Mouse (Mus musculus): Measurements from ENCODE around the gene Gm1113. TPM values are rescaled to one million over a fixed set of nuclear protein-coding genes. Genes with fewer than 3 reads are reported as not detected.

The Gm1113 gene
- polyA plus RNA-seq, 1 experiment, result not detected

- no peaks in the 10 kb centered on the region for H3K4me1 ChIP-seq (ENCODE audit: control insufficient read depth, insufficient read depth, low read length)
- no peak for TF ChIP-seq POLR2A (IDR thresholded peaks at IDR 0.05; ENCODE audit: borderline replicate concordance, low read depth, low read length)
- no peak for TF ChIP-seq CTCF (IDR thresholded peaks at IDR 0.05; ENCODE audit: low read depth, low read length)
- no peak overlapping the region for H3K27ac ChIP-seq (ENCODE audit: insufficient read depth, low read depth, low read length)
- H3K4me3 ChIP-seq (ENCODE audit: insufficient read depth, low read length), result no peak overlapping the region
Observed at GRCm38 (mm10) chr9:35483949-35484348, 34.1 kb downstream of the Gm1113 start.

GRCm38 (mm10) chr9:35482014-35482898, 35.8 kb downstream of the Gm1113 start:
- Histone ChIP-seq H3K4me3 (ENCODE audit: insufficient read depth, low read length) (no peak overlapping the region), H3K4me1 (ENCODE audit: control insufficient read depth, insufficient read depth, low read length) (no peaks in the 10 kb centered on the region), H3K27ac (ENCODE audit: insufficient read depth, low read depth, low read length) (no peak overlapping the region)
- TF ChIP-seq CTCF (IDR thresholded peaks at IDR 0.05; ENCODE audit: low read depth, low read length) (no peak), POLR2A (IDR thresholded peaks at IDR 0.05; ENCODE audit: borderline replicate concordance, low read depth, low read length) (no peak)

GRCm38 (mm10) chr9:35479456-35479855, 38.6 kb downstream of the Gm1113 start:
- Histone ChIP-seq H3K4me1 (ENCODE audit: control insufficient read depth, insufficient read depth, low read length) (no peaks in the 10 kb centered on the region), H3K4me3 (ENCODE audit: insufficient read depth, low read length) (no peak overlapping the region), H3K27ac (ENCODE audit: insufficient read depth, low read depth, low read length) (no peak overlapping the region)
- TF ChIP-seq CTCF (IDR thresholded peaks at IDR 0.05; ENCODE audit: low read depth, low read length) (no peak), POLR2A (IDR thresholded peaks at IDR 0.05; ENCODE audit: borderline replicate concordance, low read depth, low read length) (no peak)

- TF ChIP-seq POLR2A (IDR thresholded peaks at IDR 0.05; ENCODE audit: borderline replicate concordance, low read depth, low read length), result no peak
- no peak for TF ChIP-seq CTCF (IDR thresholded peaks at IDR 0.05; ENCODE audit: low read depth, low read length)
- H3K27ac ChIP-seq (ENCODE audit: insufficient read depth, low read depth, low read length), result no peak overlapping the region
- H3K4me1 ChIP-seq (ENCODE audit: control insufficient read depth, insufficient read depth, low read length), result no peaks in the 10 kb centered on the region
- H3K4me3 ChIP-seq (ENCODE audit: insufficient read depth, low read length), result no peak overlapping the region
Observed at GRCm38 (mm10) chr9:35475394-35475793, 42.7 kb downstream of the Gm1113 start.

GRCm38 (mm10) chr9:35474104-35474724, 43.9 kb downstream of the Gm1113 start:
- Histone ChIP-seq H3K27ac (ENCODE audit: insufficient read depth, low read depth, low read length) (no peak overlapping the region), H3K4me1 (ENCODE audit: control insufficient read depth, insufficient read depth, low read length) (no peaks in the 10 kb centered on the region), H3K4me3 (ENCODE audit: insufficient read depth, low read length) (no peak overlapping the region)
- TF ChIP-seq CTCF (IDR thresholded peaks at IDR 0.05; ENCODE audit: low read depth, low read length), result no peak
- no peak for TF ChIP-seq POLR2A (IDR thresholded peaks at IDR 0.05; ENCODE audit: borderline replicate concordance, low read depth, low read length)

- no peak for TF ChIP-seq POLR2A (IDR thresholded peaks at IDR 0.05; ENCODE audit: borderline replicate concordance, low read depth, low read length)
- TF ChIP-seq CTCF (IDR thresholded peaks at IDR 0.05; ENCODE audit: low read depth, low read length), result no peak
- H3K4me3 ChIP-seq (ENCODE audit: insufficient read depth, low read length), result no peak overlapping the region
- H3K27ac ChIP-seq (ENCODE audit: insufficient read depth, low read depth, low read length), result no peak overlapping the region
- no peaks in the 10 kb centered on the region for H3K4me1 ChIP-seq (ENCODE audit: control insufficient read depth, insufficient read depth, low read length)
Observed at GRCm38 (mm10) chr9:35468913-35469312, 49.2 kb downstream of the Gm1113 start.

- TF ChIP-seq POLR2A (IDR thresholded peaks at IDR 0.05; ENCODE audit: borderline replicate concordance, low read depth, low read length), result no peak
- no peak for TF ChIP-seq CTCF (IDR thresholded peaks at IDR 0.05; ENCODE audit: low read depth, low read length)
- Histone ChIP-seq H3K4me3 (ENCODE audit: insufficient read depth, low read length) (no peak overlapping the region), H3K27ac (ENCODE audit: insufficient read depth, low read depth, low read length) (no peak overlapping the region), H3K4me1 (ENCODE audit: control insufficient read depth, insufficient read depth, low read length) (no peaks in the 10 kb centered on the region)
Observed at GRCm38 (mm10) chr9:35467264-35467817, 50.7 kb downstream of the Gm1113 start.

- Histone ChIP-seq H3K4me3 (ENCODE audit: insufficient read depth, low read length) (no peak overlapping the region), H3K27ac (ENCODE audit: insufficient read depth, low read depth, low read length) (no peak overlapping the region), H3K4me1 (ENCODE audit: control insufficient read depth, insufficient read depth, low read length) (no peaks in the 10 kb centered on the region)
- no peak for TF ChIP-seq CTCF (IDR thresholded peaks at IDR 0.05; ENCODE audit: low read depth, low read length)
- no peak for TF ChIP-seq POLR2A (IDR thresholded peaks at IDR 0.05; ENCODE audit: borderline replicate concordance, low read depth, low read length)
Observed at GRCm38 (mm10) chr9:35459594-35459993, 58.5 kb downstream of the Gm1113 start.

Other genes with a start within 250 kb of the Gm1113 start
- gene Cdon, start 97.1 kb downstream of the Gm1113 start, polyA plus RNA-seq (2012; ENCODE audit: insufficient read depth, insufficient read length, missing spikeins), result 0.20 and 0.75 TPM in 2 replicates
- gene Ddx25, start 40.3 kb upstream of the Gm1113 start, polyA plus RNA-seq (2012; ENCODE audit: insufficient read depth, insufficient read length, missing spikeins), result not detected in 2 replicates
- gene Pus3, start 40.3 kb upstream of the Gm1113 start, polyA plus RNA-seq (2012; ENCODE audit: insufficient read depth, insufficient read length, missing spikeins), result 7.9 and 9.0 TPM in 2 replicates
- not detected in 2 replicates for gene Pate2, start 52.0 kb upstream of the Gm1113 start, polyA plus RNA-seq (2012; ENCODE audit: insufficient read depth, insufficient read length, missing spikeins)
- 8.8 and 9.4 TPM in 2 replicates for gene Hyls1, start 52.1 kb upstream of the Gm1113 start, polyA plus RNA-seq (2012; ENCODE audit: insufficient read depth, insufficient read length, missing spikeins)
- gene Pate4, start 93.7 kb upstream of the Gm1113 start, polyA plus RNA-seq (2012; ENCODE audit: insufficient read depth, insufficient read length, missing spikeins), result not detected in 2 replicates
- not detected in 2 replicates for gene Pate3, start 129.9 kb upstream of the Gm1113 start, polyA plus RNA-seq (2012; ENCODE audit: insufficient read depth, insufficient read length, missing spikeins)
- not detected in 2 replicates for gene Pate1, start 169.1 kb upstream of the Gm1113 start, polyA plus RNA-seq (2012; ENCODE audit: insufficient read depth, insufficient read length, missing spikeins)
- not detected in 2 replicates for gene Gm17677, start 222.8 kb upstream of the Gm1113 start, polyA plus RNA-seq (2012; ENCODE audit: insufficient read depth, insufficient read length, missing spikeins)